19 mouse cellular contexts compared by ENCODE assay signal in the genomic region with DNA sequence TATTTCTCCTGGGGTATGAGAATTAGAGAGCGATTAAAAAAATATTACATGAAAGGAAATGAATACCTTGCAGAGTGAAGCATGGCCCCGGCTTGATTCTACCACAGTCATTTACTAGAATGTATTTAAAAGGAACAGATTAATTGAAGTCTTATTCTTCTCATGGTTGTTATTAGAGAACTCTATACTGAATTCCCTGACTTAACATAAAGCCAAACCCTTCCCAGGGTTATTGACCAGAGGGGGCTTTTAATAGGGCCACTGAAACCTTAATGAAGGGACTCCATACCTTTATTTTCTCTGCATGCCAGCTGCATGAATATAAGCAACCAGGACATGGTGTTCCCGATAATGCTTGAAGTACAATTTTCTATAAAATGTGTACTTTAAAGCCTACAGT.
"Had no signal": no experiment of that assay in that cellular context is flagged by ENCODE, and none has a peak within 500 bp of the region (broad histone marks: within the 10 kb centered on the region; RNA-seq: fewer than 3 reads in every experiment).

No protein-coding gene starts in this region.

- H3K27ac ChIP-seq: liver, embryonic 15.5 days; lung, embryonic 15.5 days; macrophage; midbrain, embryonic 13.5 days; midbrain, embryonic 15.5 days had no signal

- H3K9ac ChIP-seq: liver, embryonic 15.5 days; liver, postnatal 0 days; lung, embryonic 15.5 days; midbrain, embryonic 13.5 days; midbrain, embryonic 15.5 days; neural tube, embryonic 13.5 days had no signal

- H3K4me1 ChIP-seq: liver, embryonic 15.5 days; lung, embryonic 15.5 days; megakaryocyte, embryonic 14.5 days had no signal

- H3K9me3 ChIP-seq: liver, embryonic 15.5 days; lung, embryonic 15.5 days; megakaryocyte, embryonic 14.5 days; midbrain, embryonic 13.5 days; midbrain, embryonic 15.5 days; neural tube, embryonic 13.5 days had no signal

- H3K36me3 ChIP-seq: liver, embryonic 15.5 days; lung, embryonic 15.5 days; midbrain, embryonic 13.5 days; midbrain, embryonic 15.5 days; neural tube, embryonic 13.5 days had no signal

- ATAC-seq: liver, postnatal 0 days; lung, postnatal 0 days; midbrain, embryonic 13.5 days; midbrain, embryonic 15.5 days had no signal

- H3K4me3 ChIP-seq: liver, embryonic 15.5 days; lung, embryonic 15.5 days; megakaryocyte, embryonic 14.5 days; midbrain, embryonic 13.5 days; midbrain, embryonic 15.5 days; neural tube, embryonic 13.5 days had no signal

- H3K4me2 ChIP-seq: liver, embryonic 15.5 days; lung, embryonic 15.5 days; midbrain, embryonic 11.5 days; midbrain, embryonic 13.5 days; midbrain, embryonic 15.5 days; neural tube, embryonic 13.5 days had no signal

- DNase-seq: liver, postnatal 0 days; lung, adult 2 months; lung, postnatal 14 days; lung, postnatal 36 days; retina, postnatal 1 day; right cerebral cortex, adult 18-20 months; right cerebral cortex, postnatal 14 days; thymus, adult 18-20 months; thymus, postnatal 14 days; thymus, postnatal 36 days had no signal

- H3K27me3 ChIP-seq: liver, embryonic 15.5 days; lung, embryonic 15.5 days; megakaryocyte, embryonic 14.5 days; midbrain, embryonic 13.5 days; midbrain, embryonic 15.5 days; neural tube, embryonic 13.5 days had no signal
